Mouse (Mus musculus): Measurements from ENCODE around the gene Slc29a2. TPM values are rescaled to one million over a fixed set of nuclear protein-coding genes. Genes with fewer than 3 reads are reported as not detected.

Slc29a2 gene
- polyA plus RNA-seq, 1 experiment, result 31.1 TPM

DNA sequence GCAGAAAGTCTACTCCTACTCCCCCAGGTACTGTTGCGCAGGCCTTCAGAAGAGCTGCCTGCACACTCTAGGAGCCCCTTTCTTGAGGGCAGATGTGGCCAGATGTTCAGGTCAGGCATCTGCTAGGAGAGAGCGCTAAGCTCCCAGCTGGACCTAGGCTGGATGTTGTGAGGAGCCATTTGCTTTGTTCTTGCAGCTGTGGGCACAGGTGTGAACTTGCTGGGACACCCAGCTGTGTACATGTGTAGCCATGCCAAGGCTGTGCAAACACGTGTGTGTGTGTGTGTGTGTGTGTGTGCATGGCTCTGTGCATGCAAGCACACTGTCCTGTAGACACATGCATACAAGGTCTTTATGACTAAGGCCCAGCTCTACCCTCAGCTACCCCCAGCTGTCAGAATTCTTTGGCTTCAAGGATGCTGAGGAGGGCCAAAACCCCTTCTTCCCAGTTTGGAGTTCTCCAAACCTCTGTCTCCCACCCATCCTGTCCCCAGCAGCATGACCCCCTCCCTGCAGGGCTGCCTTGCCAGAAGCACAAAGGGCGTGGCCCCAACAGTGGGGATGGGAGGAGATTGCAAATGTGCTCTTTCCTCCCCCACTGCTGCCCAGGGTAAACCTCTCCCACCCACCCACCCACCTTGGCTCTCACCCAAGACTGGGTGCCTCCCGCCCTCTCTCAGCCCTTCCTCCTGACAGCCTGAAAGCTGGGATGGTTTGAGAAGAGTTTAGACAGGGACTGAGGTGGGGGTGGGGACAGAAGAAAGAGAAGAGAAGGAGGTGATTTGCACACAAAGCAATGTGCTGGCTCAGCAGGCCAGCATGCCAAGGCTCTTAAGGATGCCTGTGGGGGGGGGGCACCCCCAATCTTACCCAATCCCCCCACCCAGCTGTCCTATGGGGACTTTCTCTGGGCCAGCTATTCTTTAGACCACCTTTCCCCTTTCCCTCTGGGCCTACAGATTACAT lies 37.0 kb downstream of the Slc29a2 start:
- no peak for TF ChIP-seq CTCF (IDR thresholded peaks at IDR 0.05; ENCODE audit: borderline replicate concordance, extremely low read depth, insufficient read depth, insufficient read length)
- DNase-seq (ENCODE audit: low read depth), result no peak

DNA sequence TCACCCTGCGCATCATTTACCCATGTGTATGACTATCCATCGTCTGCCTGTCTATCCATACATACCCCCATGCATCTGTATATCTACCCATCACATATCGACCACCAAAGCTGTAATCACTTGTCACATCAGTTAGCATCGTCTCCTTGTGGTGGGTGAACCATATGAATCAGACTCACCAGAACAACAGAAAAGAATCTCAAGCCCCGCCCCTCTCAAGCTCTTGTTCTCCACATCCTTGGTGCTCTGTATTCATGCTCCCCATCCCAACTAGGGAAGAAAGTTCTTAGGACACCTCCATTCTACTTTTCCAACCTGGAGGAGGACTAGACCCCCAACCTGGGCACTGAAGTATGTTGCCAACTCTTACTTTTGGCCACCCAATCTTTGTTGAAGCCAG lies 38.4 kb downstream of the Slc29a2 start:
- DNase-seq (ENCODE audit: low read depth), result no peak
- TF ChIP-seq POLR2A (IDR thresholded peaks at IDR 0.05; ENCODE audit: borderline replicate concordance, extremely low read depth, insufficient read depth, insufficient read length, poor library complexity, severe bottlenecking) (no peak), CTCF (IDR thresholded peaks at IDR 0.05; ENCODE audit: borderline replicate concordance, extremely low read depth, insufficient read depth, insufficient read length) (no peak)

DNA sequence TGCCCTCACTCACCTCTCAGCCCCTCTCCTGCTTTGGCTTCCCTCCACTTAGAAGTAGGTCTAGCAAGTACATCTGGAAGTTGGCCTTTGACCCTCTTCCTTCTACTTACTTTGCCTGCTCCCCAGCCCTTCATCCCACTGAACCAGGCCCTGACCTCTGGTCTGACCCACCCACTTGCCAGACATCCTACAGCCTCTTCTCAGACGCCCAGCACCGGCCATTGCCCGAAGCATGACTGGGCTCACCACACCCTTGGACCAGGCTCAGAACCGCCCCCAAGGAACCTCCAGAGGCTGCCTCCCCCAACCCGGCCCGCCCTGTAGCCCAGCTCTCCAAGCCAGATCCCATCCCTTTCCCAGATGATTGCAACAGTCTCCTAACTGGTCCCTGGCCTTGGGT lies 38.8 kb downstream of the Slc29a2 start:
- no peak for DNase-seq (ENCODE audit: low read depth)
- no peak for TF ChIP-seq POLR2A (IDR thresholded peaks at IDR 0.05; ENCODE audit: borderline replicate concordance, extremely low read depth, insufficient read depth, insufficient read length, poor library complexity, severe bottlenecking)
- no peak for TF ChIP-seq CTCF (IDR thresholded peaks at IDR 0.05; ENCODE audit: borderline replicate concordance, extremely low read depth, insufficient read depth, insufficient read length)

DNA sequence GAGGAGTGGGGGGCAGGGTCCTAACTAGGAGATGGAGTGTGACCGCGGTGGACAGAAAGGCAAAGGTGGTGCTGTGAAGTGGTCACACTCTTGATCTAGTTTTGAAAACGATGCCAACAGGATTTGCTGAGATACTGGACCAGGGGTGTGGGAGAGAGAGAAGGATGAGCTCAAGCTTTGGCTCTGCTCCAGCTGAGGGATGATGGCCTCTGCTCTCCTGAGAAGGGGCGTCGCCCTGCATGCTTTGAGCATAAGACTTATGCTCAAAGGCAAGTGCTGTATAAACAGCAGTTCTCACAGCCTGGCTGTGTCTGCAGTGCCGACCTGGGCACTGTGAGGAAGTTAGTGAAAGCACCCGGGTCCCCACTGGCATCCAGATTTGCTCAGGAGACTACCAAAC lies 41.4 kb downstream of the Slc29a2 start:
- DNase-seq (ENCODE audit: low read depth), result no peak
- no peak for TF ChIP-seq POLR2A (IDR thresholded peaks at IDR 0.05; ENCODE audit: borderline replicate concordance, extremely low read depth, insufficient read depth, insufficient read length, poor library complexity, severe bottlenecking)
- TF ChIP-seq CTCF (IDR thresholded peaks at IDR 0.05; ENCODE audit: borderline replicate concordance, extremely low read depth, insufficient read depth, insufficient read length), result no peak

DNA sequence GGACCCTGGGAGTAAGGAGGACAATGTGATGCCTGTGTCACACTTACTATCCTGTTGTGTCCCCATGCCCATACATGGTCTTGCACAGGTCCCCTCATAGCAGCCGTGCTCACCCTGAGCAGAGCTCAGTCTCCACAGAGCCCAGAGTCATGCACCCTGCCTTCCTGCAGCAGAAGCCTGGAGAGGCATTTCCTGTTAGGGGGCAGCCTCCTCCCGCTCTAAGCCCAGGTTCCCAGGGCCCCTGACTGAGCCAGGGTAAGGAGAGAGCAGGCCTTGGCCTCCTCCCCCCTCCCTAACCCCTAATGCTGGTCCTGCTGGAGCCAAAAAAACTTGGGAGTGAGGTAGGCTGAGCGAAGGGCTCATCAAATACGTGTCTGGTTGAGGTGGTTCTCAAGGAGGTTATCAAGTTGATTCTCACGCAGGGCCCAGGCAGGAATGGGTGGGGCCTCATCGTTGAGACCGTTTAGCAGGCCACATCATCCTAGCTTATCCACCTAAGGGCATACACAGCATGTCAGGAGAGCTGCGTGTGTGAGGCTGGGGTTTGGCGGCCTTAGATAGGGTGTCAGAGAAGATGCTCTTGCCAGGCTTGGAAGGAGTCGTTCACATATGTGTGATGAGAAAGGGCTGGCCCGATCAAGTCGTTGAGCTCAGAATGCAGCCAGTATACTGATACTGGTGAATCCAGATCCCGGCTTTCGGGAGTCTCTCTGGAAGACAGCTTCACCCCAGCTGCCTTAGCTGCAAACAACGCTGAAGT lies 43.6 kb downstream of the Slc29a2 start:
- no peak for DNase-seq (ENCODE audit: low read depth)
- no peak for TF ChIP-seq CTCF (IDR thresholded peaks at IDR 0.05; ENCODE audit: borderline replicate concordance, extremely low read depth, insufficient read depth, insufficient read length)

DNA sequence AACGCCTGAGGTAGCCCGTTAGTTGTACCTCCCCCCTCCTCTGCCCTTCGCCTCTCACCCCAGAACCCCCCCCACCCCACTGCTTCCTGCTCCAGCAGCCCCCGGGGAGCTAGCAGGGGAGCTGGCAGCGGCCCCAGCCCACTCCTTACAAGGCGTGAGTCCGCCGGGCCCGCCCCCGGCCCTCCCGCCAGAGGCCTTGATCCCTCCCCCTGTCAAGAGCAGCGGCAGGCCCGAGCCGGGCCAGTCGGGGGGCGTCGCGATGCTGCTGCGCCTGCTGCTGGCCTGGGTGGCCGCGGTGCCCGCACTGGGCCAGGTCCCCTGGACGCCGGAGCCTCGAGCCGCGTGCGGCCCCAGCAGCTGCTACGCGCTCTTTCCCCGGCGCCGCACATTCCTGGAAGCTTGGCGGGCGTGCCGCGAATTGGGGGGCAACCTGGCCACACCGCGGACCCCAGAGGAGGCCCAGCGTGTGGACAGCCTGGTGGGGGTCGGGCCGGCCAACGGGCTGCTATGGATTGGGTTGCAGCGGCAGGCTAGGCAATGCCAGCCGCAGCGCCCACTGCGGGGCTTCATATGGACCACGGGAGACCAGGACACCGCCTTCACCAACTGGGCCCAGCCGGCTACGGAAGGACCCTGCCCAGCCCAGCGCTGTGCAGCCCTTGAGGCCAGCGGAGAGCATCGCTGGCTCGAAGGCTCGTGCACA lies 44.4 kb downstream of the Slc29a2 start, which contains the start of gene Cd248:
Gene Cd248 (plus strand): TSS at position 212 of the 703 bp plus-strand sequence.
- TF ChIP-seq CTCF (IDR thresholded peaks at IDR 0.05; ENCODE audit: borderline replicate concordance, extremely low read depth, insufficient read depth, insufficient read length) (no peak), POLR2A (IDR thresholded peaks at IDR 0.05; ENCODE audit: borderline replicate concordance, extremely low read depth, insufficient read depth, insufficient read length, poor library complexity, severe bottlenecking) (0 out of 2 replicates have a peak, but pooled peaks have one; percentile 22)
- DNase-seq (ENCODE audit: low read depth), result peak; percentile 84

DNA sequence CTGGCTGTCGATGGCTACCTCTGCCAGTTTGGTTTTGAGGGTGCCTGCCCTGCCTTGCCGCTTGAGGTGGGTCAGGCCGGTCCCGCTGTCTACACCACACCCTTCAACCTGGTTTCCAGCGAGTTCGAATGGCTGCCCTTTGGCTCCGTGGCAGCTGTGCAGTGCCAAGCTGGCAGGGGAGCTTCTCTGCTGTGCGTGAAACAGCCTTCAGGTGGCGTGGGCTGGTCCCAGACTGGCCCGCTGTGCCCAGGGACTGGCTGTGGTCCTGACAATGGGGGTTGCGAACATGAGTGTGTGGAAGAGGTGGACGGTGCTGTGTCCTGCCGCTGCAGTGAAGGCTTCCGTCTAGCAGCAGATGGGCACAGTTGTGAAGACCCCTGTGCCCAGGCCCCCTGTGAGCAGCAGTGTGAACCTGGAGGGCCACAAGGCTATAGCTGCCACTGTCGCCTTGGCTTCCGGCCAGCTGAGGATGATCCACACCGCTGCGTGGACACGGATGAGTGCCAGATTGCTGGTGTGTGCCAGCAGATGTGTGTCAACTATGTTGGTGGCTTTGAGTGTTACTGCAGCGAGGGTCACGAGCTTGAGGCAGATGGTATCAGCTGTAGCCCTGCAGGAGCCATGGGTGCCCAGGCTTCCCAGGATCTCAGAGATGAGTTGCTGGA lies 45.0 kb downstream of the Slc29a2 start:
- DNase-seq (ENCODE audit: low read depth), result no peak
- peak; percentile 1; the same call in 1 of the 2 replicates for TF ChIP-seq CTCF (IDR thresholded peaks at IDR 0.05; ENCODE audit: borderline replicate concordance, extremely low read depth, insufficient read depth, insufficient read length)
- TF ChIP-seq POLR2A (IDR thresholded peaks at IDR 0.05; ENCODE audit: borderline replicate concordance, extremely low read depth, insufficient read depth, insufficient read length, poor library complexity, severe bottlenecking), result no peak

DNA sequence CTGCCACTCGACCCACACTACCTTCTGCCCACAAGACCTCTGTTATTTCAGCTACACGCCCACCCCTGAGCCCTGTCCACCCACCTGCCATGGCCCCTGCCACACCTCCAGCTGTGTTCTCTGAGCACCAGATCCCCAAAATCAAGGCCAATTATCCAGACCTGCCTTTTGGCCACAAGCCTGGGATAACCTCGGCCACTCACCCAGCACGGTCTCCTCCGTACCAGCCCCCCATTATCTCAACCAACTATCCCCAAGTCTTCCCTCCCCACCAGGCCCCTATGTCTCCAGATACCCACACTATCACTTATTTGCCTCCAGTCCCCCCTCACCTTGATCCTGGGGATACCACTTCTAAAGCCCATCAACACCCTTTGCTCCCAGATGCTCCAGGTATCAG lies 45.8 kb downstream of the Slc29a2 start:
- TF ChIP-seq POLR2A (IDR thresholded peaks at IDR 0.05; ENCODE audit: borderline replicate concordance, extremely low read depth, insufficient read depth, insufficient read length, poor library complexity, severe bottlenecking) (no peak), CTCF (IDR thresholded peaks at IDR 0.05; ENCODE audit: borderline replicate concordance, extremely low read depth, insufficient read depth, insufficient read length) (no peak)

DNA sequence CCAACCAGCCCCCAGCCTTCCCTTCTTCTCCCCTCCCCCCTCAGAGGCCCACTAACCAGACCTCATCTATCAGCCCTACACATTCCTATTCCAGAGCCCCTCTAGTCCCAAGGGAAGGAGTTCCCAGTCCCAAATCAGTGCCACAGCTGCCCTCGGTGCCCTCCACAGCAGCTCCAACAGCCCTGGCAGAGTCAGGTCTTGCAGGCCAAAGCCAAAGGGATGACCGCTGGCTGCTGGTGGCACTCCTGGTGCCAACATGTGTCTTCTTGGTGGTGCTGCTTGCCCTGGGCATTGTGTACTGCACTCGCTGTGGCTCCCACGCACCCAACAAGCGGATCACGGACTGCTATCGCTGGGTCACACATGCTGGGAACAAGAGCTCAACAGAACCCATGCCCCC lies 46.3 kb downstream of the Slc29a2 start:
- no peak for DNase-seq (ENCODE audit: low read depth)
- TF ChIP-seq CTCF (IDR thresholded peaks at IDR 0.05; ENCODE audit: borderline replicate concordance, extremely low read depth, insufficient read depth, insufficient read length), result no peak
- TF ChIP-seq POLR2A (IDR thresholded peaks at IDR 0.05; ENCODE audit: borderline replicate concordance, extremely low read depth, insufficient read depth, insufficient read length, poor library complexity, severe bottlenecking), result no peak

More for the DNA sequence above, 45.8 kb downstream of the Slc29a2 start:
- DNase-seq (ENCODE audit: low read depth), result no peak

DNA sequence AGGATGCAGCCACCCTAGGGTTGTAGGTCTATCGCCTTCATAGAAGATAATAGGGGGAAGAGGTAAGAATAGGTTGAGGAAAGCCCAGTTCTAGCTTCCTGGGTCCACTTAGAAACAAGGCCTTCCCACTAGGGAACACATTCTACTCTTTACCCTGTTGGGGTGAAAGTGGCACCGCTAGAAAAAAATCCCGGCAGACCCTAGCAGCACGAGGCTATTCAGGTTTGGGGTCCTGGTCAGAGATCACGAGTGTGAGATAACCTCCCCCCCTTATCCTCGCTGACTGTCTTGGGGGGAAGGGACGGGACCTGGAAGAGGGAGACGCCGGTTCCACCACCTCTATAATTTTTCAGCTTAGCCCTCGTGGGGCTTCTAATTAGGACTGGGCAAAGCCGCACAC lies 47.4 kb downstream of the Slc29a2 start:
- TF ChIP-seq POLR2A (IDR thresholded peaks at IDR 0.05; ENCODE audit: borderline replicate concordance, extremely low read depth, insufficient read depth, insufficient read length, poor library complexity, severe bottlenecking), result no peak
- TF ChIP-seq CTCF (IDR thresholded peaks at IDR 0.05; ENCODE audit: borderline replicate concordance, extremely low read depth, insufficient read depth, insufficient read length), result no peak

More for the DNA sequence above, 47.4 kb downstream of the Slc29a2 start:
- DNase-seq (ENCODE audit: low read depth), result no peak
